Mouse (Mus musculus) heart, adult 9 months (tissue): ENCODE measurements at regions not wholly inside any gene's neighbourhood (a gene's known extent, or its start where the extent isn't known, plus 50 kb on each side); places are given as distances from the start of the nearest gene placed in this dataset.
A peak's percentile ranks its signal among the peaks of the same experiment; 100 is the strongest.

Experiments
- DNase-seq, 2 experiments: peaks; one replicate each; pipeline ENCODE4 v3.0.0; 2022; ENCODE audit warnings: low spot score in 2 of 2

GRCm38 (mm10) chr7:129980501-129980900 is 388.8 kb downstream of the Wdr11 start:
- DNase-seq: no peak

- no peak for DNase-seq
Observed at GRCm38 (mm10) chr7:129982411-129982810, 390.7 kb downstream of the Wdr11 start.

GRCm38 (mm10) chr7:129983601-129984120 is 392.0 kb downstream of the Wdr11 start:
- no peak for DNase-seq

- no peak for DNase-seq
Observed at GRCm38 (mm10) chr7:129984367-129984766, 392.7 kb downstream of the Wdr11 start.

GRCm38 (mm10) chr7:129987119-129987665 is 395.5 kb downstream of the Wdr11 start:
- DNase-seq: no peak

- no peak for DNase-seq
Observed at GRCm38 (mm10) chr7:129987713-129988112, 396.1 kb downstream of the Wdr11 start.

- no peak for DNase-seq
Observed at GRCm38 (mm10) chr7:129993446-129994223, 402.0 kb downstream of the Wdr11 start.

GRCm38 (mm10) chr7:129995529-129995928 is 403.9 kb downstream of the Wdr11 start:
- no peak for DNase-seq

GRCm38 (mm10) chr7:130001064-130001463 is 409.4 kb downstream of the Wdr11 start:
- no peak for DNase-seq

GRCm38 (mm10) chr7:130002002-130002401 is 410.3 kb downstream of the Wdr11 start:
- DNase-seq: no peak

- DNase-seq: no peak
Observed at GRCm38 (mm10) chr7:130005406-130005805, 413.7 kb downstream of the Wdr11 start.

- no peak for DNase-seq
Observed at GRCm38 (mm10) chr7:130007993-130008583, 416.4 kb downstream of the Wdr11 start.

- no peak for DNase-seq
Observed at GRCm38 (mm10) chr7:130008591-130009418, 417.1 kb downstream of the Wdr11 start.

GRCm38 (mm10) chr7:130012067-130012466 is 420.4 kb downstream of the Wdr11 start:
- no peak for DNase-seq

GRCm38 (mm10) chr7:130013109-130013508 is 421.4 kb downstream of the Wdr11 start:
- DNase-seq: no peak

- no peak for DNase-seq
Observed at GRCm38 (mm10) chr7:130014609-130015008, 422.9 kb downstream of the Wdr11 start.

- no peak for DNase-seq
Observed at GRCm38 (mm10) chr7:130015375-130016014, 423.8 kb downstream of the Wdr11 start.

- peak in 1 of 2 experiments; percentile 23 for DNase-seq
Observed at GRCm38 (mm10) chr7:130016015-130016874, 424.6 kb downstream of the Wdr11 start.

GRCm38 (mm10) chr7:130018891-130019290 is 427.2 kb downstream of the Wdr11 start:
- no peak for DNase-seq

GRCm38 (mm10) chr7:130028945-130029344 is 437.3 kb downstream of the Wdr11 start:
- DNase-seq: no peak
